Comparison of ENCODE assay signal across 7 mouse cellular contexts in genomic region chrX:74269736-74270061, GRCm38 (mm10). TPM values are rescaled to one million over a fixed set of nuclear protein-coding genes. Genes with fewer than 3 reads are reported as not detected.
DNase-seq lines count a peak whose midpoint lies in the region; ATAC-seq lines count a peak whose summit lies in the region.

No protein-coding gene starts in this region.

- peak; percentile 46 for ATAC-seq in lung, embryonic 16.5 days (ENCODE audit: low read depth)
- ATAC-seq in limb, embryonic 15.5 days (ENCODE audit: insufficient number of reproducible peaks, low FRiP score, low TSS enrichment, low read depth): peak; percentile 13; the same call in 1 of the 2 replicates

- H3K27me3 ChIP-seq in lung, embryonic 16.5 days (ENCODE audit: control insufficient read depth, insufficient read depth, low read depth, low read length): no peaks in the 10 kb centered on the region
- H3K27me3 ChIP-seq in forebrain, embryonic 10.5 days (ENCODE audit: poor library complexity, severe bottlenecking): no peaks in the 10 kb centered on the region
- H3K27me3 ChIP-seq in limb, embryonic 15.5 days: no peaks in the 10 kb centered on the region

- peaks cover 4% of the 10 kb centered on the region; the same call in 1 of the 2 replicates for H3K36me3 ChIP-seq in lung, embryonic 16.5 days (ENCODE audit: control insufficient read depth, insufficient read depth, low read length)
- H3K36me3 ChIP-seq in forebrain, embryonic 10.5 days (replicated peaks): peaks cover 16% of the 10 kb centered on the region
- H3K36me3 ChIP-seq in limb, embryonic 15.5 days: no peaks in the 10 kb centered on the region

- H3K9ac ChIP-seq in lung, embryonic 16.5 days (ENCODE audit: low read length): peak overlapping the region; percentile 68
- no peak overlapping the region for H3K9ac ChIP-seq in limb, embryonic 15.5 days

- WGBS in lung, embryonic 16.5 days: 10% methylated on average over 3 of the region's 3 CpGs
- WGBS in forebrain, embryonic 10.5 days: 27% methylated on average over 3 of the region's 3 CpGs
- 25% methylated on average over 3 of the region's 3 CpGs for WGBS in limb, embryonic 15.5 days

- no peaks in the 10 kb centered on the region for H3K9me3 ChIP-seq in lung, embryonic 16.5 days (ENCODE audit: control insufficient read depth, low read length)
- no peaks in the 10 kb centered on the region for H3K9me3 ChIP-seq in forebrain, embryonic 10.5 days
- no peaks in the 10 kb centered on the region for H3K9me3 ChIP-seq in limb, embryonic 15.5 days

- H3K4me2 ChIP-seq in lung, embryonic 16.5 days (ENCODE audit: low read depth, low read length): peak overlapping the region; percentile 57
- H3K4me2 ChIP-seq in limb, embryonic 15.5 days: peak overlapping the region; percentile 41

- no peak for DNase-seq in lung, postnatal 10 days
- peak; percentile 15 for DNase-seq in forebrain, embryonic 10.5 days (ENCODE audit: extremely low spot score, low spot score)
- DNase-seq in skeletal muscle tissue, adult 2 months (ENCODE audit: low read depth, low spot score): peak; percentile 48
- DNase-seq in kidney, adult 8-10 months: no peak
- DNase-seq in adrenal gland, adult 8-10 months: no peak

- H3K27ac ChIP-seq in lung, embryonic 16.5 days (ENCODE audit: low read length): peak overlapping the region; percentile 96
- H3K27ac ChIP-seq in forebrain, embryonic 10.5 days: peak overlapping the region; percentile 94
- peak overlapping the region; percentile 97 for H3K27ac ChIP-seq in limb, embryonic 15.5 days

- H3K4me1 ChIP-seq in lung, embryonic 16.5 days (replicated peaks; ENCODE audit: control insufficient read depth, insufficient read depth, low read length): 0 out of 2 replicates have a peak, but pooled peaks cover 2% of the 10 kb centered on the region
- H3K4me1 ChIP-seq in forebrain, embryonic 10.5 days: peaks cover 6% of the 10 kb centered on the region
- peaks cover 7% of the 10 kb centered on the region; the same call in 1 of the 2 replicates for H3K4me1 ChIP-seq in limb, embryonic 15.5 days

- H3K4me3 ChIP-seq in lung, embryonic 16.5 days (ENCODE audit: low read length): peak overlapping the region; percentile 65
- H3K4me3 ChIP-seq in forebrain, embryonic 10.5 days: peak overlapping the region; percentile 63
- peak overlapping the region; percentile 52 for H3K4me3 ChIP-seq in limb, embryonic 15.5 days

RNA-seq across cellular contexts. Expression of gene Rpl10, which starts 0.9 kb away (rescaled TPM):
- 826 and 850 TPM in 2 replicates for polyA plus RNA-seq in lung, embryonic 16.5 days (2015; fragmentation: Nextera tagmentation; extraction: Ambion mirVana)
- polyA plus RNA-seq in forebrain, embryonic 10.5 days (2016; fragmentation: Nextera tagmentation; extraction: Ambion mirVana): 800 and 812 TPM in 2 replicates
- polyA plus RNA-seq in limb, embryonic 15.5 days (2015; fragmentation: Nextera tagmentation; extraction: Ambion mirVana): 675 and 811 TPM in 2 replicates
- 100 to 1,000 TPM; 315 to 542 (median 416) TPM for total RNA-seq in adrenal gland, adult 8-10 months (2022)

RNA-seq across cellular contexts. Expression of gene Taz, which starts 12.0 kb away (rescaled TPM):
- 81.9 and 91.7 TPM in 2 replicates for polyA plus RNA-seq in lung, embryonic 16.5 days (2015; fragmentation: Nextera tagmentation; extraction: Ambion mirVana)
- 66.3 and 75.8 TPM in 2 replicates for polyA plus RNA-seq in forebrain, embryonic 10.5 days (2016; fragmentation: Nextera tagmentation; extraction: Ambion mirVana)
- polyA plus RNA-seq in limb, embryonic 15.5 days (2015; fragmentation: Nextera tagmentation; extraction: Ambion mirVana): 89.2 and 89.6 TPM in 2 replicates
- total RNA-seq in adrenal gland, adult 8-10 months (2022): 100 to 1,000 TPM in 2 of 4 experiments, 10 to 100 TPM in 2; 82.9 to 124 (median 103) TPM

RNA-seq across cellular contexts. Expression of gene Dnase1l1, which starts 12.4 kb away (rescaled TPM):
- polyA plus RNA-seq in lung, embryonic 16.5 days (2015; fragmentation: Nextera tagmentation; extraction: Ambion mirVana): 17.4 and 18.6 TPM in 2 replicates
- polyA plus RNA-seq in forebrain, embryonic 10.5 days (2016; fragmentation: Nextera tagmentation; extraction: Ambion mirVana): 4.5 and 5.1 TPM in 2 replicates
- polyA plus RNA-seq in limb, embryonic 15.5 days (2015; fragmentation: Nextera tagmentation; extraction: Ambion mirVana): 17.3 and 20.2 TPM in 2 replicates
- total RNA-seq in adrenal gland, adult 8-10 months (2022): 10 to 100 TPM; 16.3 to 28.6 (median 21.8) TPM

RNA-seq across cellular contexts. Expression of gene Emd, which starts 15.2 kb away (rescaled TPM):
- 24.9 and 25.4 TPM in 2 replicates for polyA plus RNA-seq in lung, embryonic 16.5 days (2015; fragmentation: Nextera tagmentation; extraction: Ambion mirVana)
- 22.2 and 25.7 TPM in 2 replicates for polyA plus RNA-seq in forebrain, embryonic 10.5 days (2016; fragmentation: Nextera tagmentation; extraction: Ambion mirVana)
- polyA plus RNA-seq in limb, embryonic 15.5 days (2015; fragmentation: Nextera tagmentation; extraction: Ambion mirVana): 24.8 and 29.0 TPM in 2 replicates
- total RNA-seq in adrenal gland, adult 8-10 months (2022): 10 to 100 TPM; 47.9 to 68.8 (median 57.1) TPM

RNA-seq across cellular contexts. Expression of gene Flna, which starts 20.1 kb away (rescaled TPM):
- 372 and 374 TPM in 2 replicates for polyA plus RNA-seq in lung, embryonic 16.5 days (2015; fragmentation: Nextera tagmentation; extraction: Ambion mirVana)
- polyA plus RNA-seq in forebrain, embryonic 10.5 days (2016; fragmentation: Nextera tagmentation; extraction: Ambion mirVana): 265 and 269 TPM in 2 replicates
- polyA plus RNA-seq in limb, embryonic 15.5 days (2015; fragmentation: Nextera tagmentation; extraction: Ambion mirVana): 228 and 248 TPM in 2 replicates
- 100 to 1,000 TPM; 133 to 200 (median 168) TPM for total RNA-seq in adrenal gland, adult 8-10 months (2022)

Comparison
In these comparisons a context has a peak if more than half of its experiments do, and no peak if none do; other contexts are left out.
1. DNase-seq: peak in forebrain, embryonic 10.5 days (single experiment) and skeletal muscle tissue, adult 2 months (single experiment); none in lung, postnatal 10 days (single experiment), kidney, adult 8-10 months (0 of 2) and adrenal gland, adult 8-10 months (single experiment).
2. Peak in every context shown above with its lines, with median percentiles within 50 percentile points of each other: H3K27ac ChIP-seq and H3K4me3 ChIP-seq.